Mouse (Mus musculus) liver, embryonic 15.5 days (tissue): ENCODE results near the gene Necap1. TPM values are rescaled to one million over a fixed set of nuclear protein-coding genes. Genes with fewer than 3 reads are reported as not detected.

Source experiments
- ATAC-seq: fragments of 200-750 bp; cut with Nextera tagmentation; 2 replicates; pipeline ENCODE4 v1.8.0; 2017; ENCODE audit warnings: moderate number of reproducible peaks, mild to moderate bottlenecking, moderate library complexity; ENCODE audit not compliant: insufficient read depth
- H3K27ac ChIP-seq: fragments of 300-500 bp; sonication (generic); replicated peaks from 2 replicates; pipeline ENCODE4 v1.5.1; 2015; ENCODE audit warnings: mild to moderate bottlenecking, inconsistent platforms
- H3K27me3 ChIP-seq: fragments of 300-500 bp; sonication (generic); 2 replicates; pipeline ENCODE4 v1.6.1; 2015; ENCODE audit warnings: mild to moderate bottlenecking, inconsistent platforms
- H3K36me3 ChIP-seq: fragments of 300-500 bp; sonication (generic); replicated peaks from 2 replicates; pipeline ENCODE4 v1.6.1; 2015; ENCODE audit warnings: moderate library complexity, mild to moderate bottlenecking, inconsistent platforms
- H3K4me1 ChIP-seq: fragments of 300-500 bp; sonication (generic); replicated peaks from 2 replicates; pipeline ENCODE4 v1.6.1; 2015; ENCODE audit warnings: inconsistent platforms
- H3K4me2 ChIP-seq: fragments of 300-500 bp; sonication (generic); 2 replicates; pipeline ENCODE4 v1.6.1; 2015; ENCODE audit warnings: moderate library complexity, mild to moderate bottlenecking, inconsistent platforms
- H3K4me3 ChIP-seq: fragments of 300-500 bp; sonication (generic); replicated peaks from 2 replicates; pipeline ENCODE4 v1.5.1; 2015; ENCODE audit warnings: mild to moderate bottlenecking, inconsistent platforms
- H3K9ac ChIP-seq: fragments of 300-500 bp; sonication (generic); 2 replicates; pipeline ENCODE4 v1.6.1; 2015; ENCODE audit warnings: moderate library complexity, mild to moderate bottlenecking, inconsistent platforms
- H3K9me3 ChIP-seq: fragments of 300-500 bp; sonication (generic); replicated peaks from 2 replicates; pipeline ENCODE4 v1.6.1; 2016; ENCODE audit warnings: inconsistent platforms
- WGBS: fragments of 180-500 bp; shearing (Covaris S2); methylation state at CpG from one replicate; pipeline ENCODE4 v1.1.7; 2015; ENCODE audit warnings: mixed read lengths; ENCODE audit not compliant: insufficient replicate concordance; 5-methylcytosine and 5-hydroxymethylcytosine counted together
- microRNA-seq: library from miRNA; unstranded; fragments of <30 nt; microRNA quantifications from one replicate; pipeline ENCODE4, GENCODE M21; 2016
- polyA plus RNA-seq: library from polyadenylated mRNA; unstranded; fragments of >200 nt; fragmentation: Nextera tagmentation; extraction: Ambion mirVana; gene quantifications from 2 replicates; pipeline ENCODE4 v1.2.1, GENCODE M21; 2015

Necap1 gene
- polyA plus RNA-seq, 1 experiment from 2014 or later: 24.2 TPM

DNA sequence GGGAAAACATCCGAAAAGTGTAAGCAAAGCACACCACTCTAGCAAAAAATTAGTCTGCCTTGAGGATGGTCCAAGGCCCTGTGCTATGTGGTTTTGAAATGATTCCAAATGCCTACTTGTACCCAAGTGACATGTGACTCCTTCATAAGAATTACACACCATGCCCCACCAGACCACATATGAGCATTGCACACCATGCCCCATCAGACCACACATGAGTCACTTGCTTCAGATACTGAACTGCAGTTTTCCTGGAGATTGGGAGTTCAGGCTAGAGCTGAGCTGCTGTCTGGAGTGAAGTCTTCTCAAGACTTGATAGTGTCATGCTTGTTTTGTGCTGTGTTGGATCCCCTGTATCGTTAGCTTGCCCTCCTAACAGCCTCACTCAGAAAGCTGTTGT, 15.3 kb downstream of the Necap1 start:
- 82% methylated on average over 2 of the region's 2 CpGs for WGBS
- H3K27me3 ChIP-seq: no peaks in the 10 kb centered on the region
- H3K27ac ChIP-seq: no peak overlapping the region
- no peak overlapping the region for H3K4me3 ChIP-seq
- ATAC-seq: no peak
- no peaks in the 10 kb centered on the region for H3K9me3 ChIP-seq
- peaks cover 68% of the 10 kb centered on the region for H3K36me3 ChIP-seq
- no peak overlapping the region for H3K9ac ChIP-seq
- no peaks in the 10 kb centered on the region for H3K4me1 ChIP-seq
- H3K4me2 ChIP-seq: no peak overlapping the region

DNA sequence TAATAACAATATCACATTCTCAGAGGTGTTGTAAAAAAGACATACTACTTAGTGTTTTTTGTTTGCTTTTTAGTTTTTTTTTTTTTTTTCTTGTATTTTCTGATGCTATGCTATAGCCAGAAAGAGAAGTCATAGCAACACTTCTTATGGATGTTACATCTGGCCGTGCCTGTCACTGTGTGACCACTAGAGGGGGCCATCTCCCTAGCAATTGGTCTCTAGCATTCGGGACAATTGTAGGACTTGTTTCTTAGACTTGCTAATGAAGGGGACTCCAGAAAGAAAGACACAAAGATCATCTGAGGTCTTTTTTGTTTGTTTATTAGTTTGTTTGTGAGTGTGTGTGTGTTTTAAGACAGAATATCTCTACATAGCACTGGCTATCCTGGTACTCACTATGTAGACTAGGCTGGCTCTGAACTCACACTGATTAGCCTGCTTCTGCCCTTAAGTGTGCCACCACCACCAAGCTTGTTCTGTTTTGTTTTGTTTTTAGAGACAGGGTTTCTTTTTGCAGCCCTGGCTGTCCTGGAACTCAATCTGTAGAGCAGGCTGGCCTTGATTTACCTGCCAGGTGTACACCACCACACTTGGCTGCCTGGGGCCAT, 18.3 kb downstream of the Necap1 start:
- Histone ChIP-seq H3K9ac (no peak overlapping the region), H3K9me3 (no peaks in the 10 kb centered on the region), H3K36me3 (peaks cover 44% of the 10 kb centered on the region), H3K4me1 (no peaks in the 10 kb centered on the region), H3K27ac (no peak overlapping the region), H3K4me3 (no peak overlapping the region), H3K4me2 (no peak overlapping the region), H3K27me3 (no peaks in the 10 kb centered on the region)
- 8% methylated on average over 2 of the region's 2 CpGs for WGBS
- ATAC-seq: no peak

DNA sequence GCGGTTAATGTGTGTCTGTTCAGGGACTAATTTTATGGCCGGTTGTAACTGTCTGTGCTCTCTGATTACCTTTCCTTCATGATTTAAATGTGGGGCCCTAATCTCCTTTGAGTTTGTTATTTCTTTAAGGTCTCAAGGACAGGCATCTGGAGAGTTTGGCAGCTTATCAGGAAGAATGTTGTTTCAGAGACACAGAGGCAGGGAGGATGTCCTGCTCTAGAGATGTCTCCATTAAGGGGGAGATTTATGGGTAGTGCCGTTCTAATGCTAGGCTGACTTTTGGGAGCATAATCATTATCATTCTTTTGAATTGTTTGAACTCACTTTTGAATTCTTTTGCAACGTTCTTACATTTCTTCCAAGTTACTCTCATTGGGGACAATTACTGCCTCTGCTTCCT, 45.6 kb downstream of the Necap1 start:
- no peaks in the 10 kb centered on the region for H3K36me3 ChIP-seq
- no peak overlapping the region for H3K27ac ChIP-seq
- H3K9ac ChIP-seq: no peak overlapping the region
- H3K4me1 ChIP-seq: no peaks in the 10 kb centered on the region
- no peaks in the 10 kb centered on the region for H3K27me3 ChIP-seq
- no peak for ATAC-seq
- H3K4me2 ChIP-seq: no peak overlapping the region
- WGBS: 41% methylated on average over 4 of the region's 4 CpGs
- no peaks in the 10 kb centered on the region for H3K9me3 ChIP-seq
- no peak overlapping the region for H3K4me3 ChIP-seq

DNA sequence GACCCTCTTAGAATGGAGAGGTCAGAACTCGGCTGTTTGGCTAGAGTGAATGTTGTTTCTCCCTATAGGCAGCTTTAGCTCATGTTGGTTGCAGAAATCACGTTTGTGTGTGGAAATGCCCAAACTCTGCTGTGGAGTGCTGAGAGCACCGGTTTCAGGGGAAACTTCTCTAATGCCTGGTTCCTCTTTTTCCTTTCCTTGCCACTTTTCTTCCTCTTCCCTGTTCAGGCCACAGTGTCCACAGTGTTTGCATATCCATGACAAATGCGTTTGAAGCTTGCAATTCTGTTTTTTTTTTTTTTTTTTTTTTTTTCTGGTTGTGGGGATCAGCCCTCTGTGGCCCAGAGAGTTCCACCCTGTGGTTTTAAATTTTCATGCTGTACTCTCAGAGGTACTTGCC, 47.2 kb downstream of the Necap1 start, which contains the start of gene Clec4a1:
TSS of gene Clec4a1 (plus strand) at position 398 of the 400 bp plus-strand sequence.
- no peaks in the 10 kb centered on the region for H3K9me3 ChIP-seq
- no peak within 1 kb of the TSS for H3K4me3 ChIP-seq
- ATAC-seq: no peak
- peak within 1 kb of the TSS; percentile 62; the same call in 1 of the 2 replicates for H3K27ac ChIP-seq
- H3K4me1 ChIP-seq: no peaks in the 10 kb centered on the region
- no peaks in the 10 kb centered on the region for H3K36me3 ChIP-seq
- no peak within 1 kb of the TSS for H3K9ac ChIP-seq
- 13% methylated on average over 4 of the region's 4 CpGs for WGBS
- H3K27me3 ChIP-seq: no peaks in the 10 kb centered on the region
- no peak within 1 kb of the TSS for H3K4me2 ChIP-seq

DNA sequence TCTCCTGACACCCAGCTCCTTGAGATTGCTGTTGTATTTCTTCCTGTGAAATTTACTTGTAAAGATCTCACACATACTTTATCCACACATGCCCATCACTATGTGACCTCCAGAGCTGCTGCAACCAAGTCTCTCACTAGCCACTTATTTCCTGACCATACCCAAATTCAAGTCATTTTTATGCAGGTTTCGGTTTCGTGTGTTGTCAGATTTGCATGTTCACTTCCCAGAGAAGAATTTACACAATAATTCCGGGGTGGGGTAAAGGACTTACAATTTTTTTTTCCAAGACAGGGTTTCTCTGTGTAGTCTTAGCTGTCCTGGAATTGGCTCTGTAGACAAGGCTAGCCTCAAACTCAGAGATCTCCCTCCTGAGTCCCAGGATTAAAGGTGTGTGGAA, 60.6 kb downstream of the Necap1 start:
- no peak for ATAC-seq
- 58% methylated on average over 3 of the region's 3 CpGs for whole genome bisulfite sequencing
- H3K4me2 ChIP-seq: no peak overlapping the region
- H3K9me3 ChIP-seq: no peaks in the 10 kb centered on the region
- no peaks in the 10 kb centered on the region for H3K27me3 ChIP-seq
- H3K27ac ChIP-seq: no peak overlapping the region
- no peak overlapping the region for H3K9ac ChIP-seq
- H3K4me1 ChIP-seq: no peaks in the 10 kb centered on the region
- no peaks in the 10 kb centered on the region for H3K36me3 ChIP-seq
- H3K4me3 ChIP-seq: no peak overlapping the region

Small RNAs within 50 kb of the gene (microRNA-seq; reads per million reads assigned to microRNA genes)
- gene Mir7231: not detected

Other genes with a start within 250 kb of the Necap1 start
- not detected in 2 replicates for gene Dppa3, start 248.1 kb upstream of the Necap1 start, polyA plus RNA-seq
- gene Nanog, start 167.0 kb upstream of the Necap1 start, polyA plus RNA-seq: not detected in 2 replicates
- 11.8 and 13.8 TPM in 2 replicates for gene Slc2a3, start 72.8 kb upstream of the Necap1 start, polyA plus RNA-seq
- gene Foxj2, start 54.6 kb upstream of the Necap1 start, polyA plus RNA-seq: 1.3 and 1.5 TPM in 2 replicates
- gene C3ar1, start 18.3 kb upstream of the Necap1 start, polyA plus RNA-seq: 1.0 TPM in 2 replicates
- 6.0 and 6.2 TPM in 2 replicates for gene Clec4a1, start 47.4 kb downstream of the Necap1 start, polyA plus RNA-seq
- gene Clec4a3, start 78.0 kb downstream of the Necap1 start, polyA plus RNA-seq: 7.0 and 7.6 TPM in 2 replicates
- gene Clec4a4, start 115.9 kb downstream of the Necap1 start, polyA plus RNA-seq: not detected in 2 replicates
- not detected in 2 replicates for gene Clec4b1, start 175.5 kb downstream of the Necap1 start, polyA plus RNA-seq
- 9.7 and 14.1 TPM in 2 replicates for gene Clec4a2, start 232.0 kb downstream of the Necap1 start, polyA plus RNA-seq